Mouse (Mus musculus): Measurements from ENCODE around the gene Olfr122. TPM values are rescaled to one million over a fixed set of nuclear protein-coding genes. Genes with fewer than 3 reads are reported as not detected.

The Olfr122 gene
- not detected in 2 replicates for polyA plus RNA-seq (2016; fragmentation: Nextera tagmentation; extraction: Ambion mirVana)

DNA sequence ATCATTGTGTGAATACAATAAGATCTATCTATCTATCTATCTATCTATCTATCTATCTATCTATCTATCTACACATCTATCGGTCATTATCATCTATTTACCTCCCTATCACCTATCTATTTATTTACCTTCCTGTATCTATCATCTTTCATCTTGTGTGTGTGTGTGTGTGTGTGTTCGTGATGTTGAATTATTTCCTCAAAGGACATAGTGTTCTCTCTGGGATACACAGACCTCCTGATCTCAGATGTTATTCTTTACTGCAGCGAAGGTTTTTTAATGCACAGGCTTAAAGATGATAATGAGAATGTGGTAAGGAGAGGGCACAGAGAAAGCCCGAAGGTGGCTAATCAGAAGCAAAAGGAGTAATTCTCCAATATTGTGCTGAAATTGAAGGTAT, at the start of gene Olfr122:
Olfr122 (plus strand) TSS at position 301 of the 400 bp plus-strand sequence.
- no peaks in the 10 kb centered on the region for H3K27me3 ChIP-seq (ENCODE audit: low read depth, poor library complexity, severe bottlenecking)
- H3K36me3 ChIP-seq: no peaks in the 10 kb centered on the region
- H3K9me3 ChIP-seq (replicated peaks): no peaks in the 10 kb centered on the region
- no peaks in the 10 kb centered on the region for H3K4me1 ChIP-seq
- 85% methylated on average over 4 of the region's 4 CpGs for WGBS
- no peak within 1 kb of the TSS for H3K27ac ChIP-seq
- DNase-seq (ENCODE audit: low spot score): no peak
- no peak within 1 kb of the TSS for H3K4me3 ChIP-seq

DNA sequence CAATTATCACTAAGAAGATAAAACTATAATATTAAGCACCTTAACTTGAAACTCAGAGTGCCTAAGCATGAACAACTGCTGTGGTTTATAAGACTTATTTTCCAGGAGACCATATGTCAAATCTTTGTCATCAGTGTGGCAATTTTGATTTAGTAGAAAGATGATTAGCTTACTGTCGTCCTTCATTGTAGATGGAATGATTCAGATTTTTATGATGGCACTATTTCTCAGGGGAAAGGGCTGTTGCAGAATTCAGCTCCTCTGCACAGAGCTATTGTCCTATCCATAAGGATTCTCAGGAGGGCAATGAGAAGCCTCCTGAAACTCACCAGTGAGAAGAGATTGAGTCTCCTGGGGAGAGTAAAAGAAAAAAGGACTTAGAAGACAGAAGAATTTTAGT, 46.9 kb upstream of the Olfr122 start, which contains the start of gene Olfr120:
Olfr120 (plus strand) TSS at position 301 of the 400 bp plus-strand sequence.
- no peak within 1 kb of the TSS for H3K4me3 ChIP-seq
- WGBS: 80% methylated on average over 1 of the region's 1 CpGs
- no peaks in the 10 kb centered on the region for H3K36me3 ChIP-seq
- no peak for DNase-seq (ENCODE audit: low spot score)
- no peaks in the 10 kb centered on the region for H3K4me1 ChIP-seq
- H3K9me3 ChIP-seq (replicated peaks): no peaks in the 10 kb centered on the region
- no peak within 1 kb of the TSS for H3K27ac ChIP-seq
- H3K27me3 ChIP-seq (ENCODE audit: low read depth, poor library complexity, severe bottlenecking): no peaks in the 10 kb centered on the region

DNA sequence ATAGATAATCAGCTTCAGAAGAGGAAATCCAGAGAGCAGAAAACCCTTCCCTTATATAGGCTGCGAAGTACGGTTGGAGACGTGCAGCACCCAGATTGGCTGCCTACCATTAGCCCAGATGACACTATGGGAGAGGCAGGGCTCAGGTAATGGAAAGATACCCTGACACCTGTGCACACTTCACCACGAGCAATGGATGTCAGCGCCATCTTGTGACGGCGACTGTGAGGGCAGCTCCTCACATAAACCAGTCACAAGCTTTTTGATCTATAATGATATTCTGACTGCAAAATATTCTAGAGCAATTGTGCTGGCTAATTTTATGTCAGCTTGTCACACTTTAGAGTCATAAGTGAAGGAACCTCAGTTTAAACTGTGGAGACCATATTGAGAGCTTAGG, 30.3 kb upstream of the Olfr122 start:
- no peaks in the 10 kb centered on the region for H3K9me3 ChIP-seq (replicated peaks)
- no peak overlapping the region for H3K4me3 ChIP-seq
- 59% methylated on average over 7 of the region's 7 CpGs for WGBS
- no peaks in the 10 kb centered on the region for H3K36me3 ChIP-seq
- no peak for DNase-seq (ENCODE audit: low spot score)
- H3K27ac ChIP-seq: no peak overlapping the region
- no peaks in the 10 kb centered on the region for H3K27me3 ChIP-seq (ENCODE audit: low read depth, poor library complexity, severe bottlenecking)
- no peaks in the 10 kb centered on the region for H3K4me1 ChIP-seq

DNA sequence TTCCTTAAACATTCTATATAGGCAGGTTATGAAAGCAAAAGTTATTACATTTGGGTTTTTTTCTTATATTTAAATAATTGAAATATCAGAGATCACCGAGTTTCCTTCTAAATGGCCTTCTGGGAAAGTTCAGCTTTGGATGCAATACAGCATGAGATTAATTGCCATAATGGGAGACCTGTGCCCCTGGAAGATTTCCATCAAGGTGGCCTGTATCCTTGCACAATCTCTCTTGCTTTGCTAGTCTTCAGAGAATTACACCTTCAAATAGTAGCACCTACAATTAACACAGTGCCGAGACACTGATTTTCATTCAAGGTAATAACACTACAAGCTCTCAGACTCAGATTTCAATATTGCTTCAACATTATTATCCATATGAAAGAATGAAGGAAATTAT, 24.8 kb downstream of the Olfr122 start, which contains the start of gene Olfr123:
Olfr123 (plus strand) TSS at position 301 of the 400 bp plus-strand sequence.
- no peaks in the 10 kb centered on the region for H3K4me1 ChIP-seq
- no peak within 1 kb of the TSS for H3K4me3 ChIP-seq
- WGBS: 95% methylated on average over 2 of the region's 2 CpGs
- no peak within 1 kb of the TSS for H3K27ac ChIP-seq
- no peaks in the 10 kb centered on the region for H3K36me3 ChIP-seq
- H3K9me3 ChIP-seq (replicated peaks): no peaks in the 10 kb centered on the region
- DNase-seq (ENCODE audit: low spot score): no peak
- no peaks in the 10 kb centered on the region for H3K27me3 ChIP-seq (ENCODE audit: low read depth, poor library complexity, severe bottlenecking)

DNA sequence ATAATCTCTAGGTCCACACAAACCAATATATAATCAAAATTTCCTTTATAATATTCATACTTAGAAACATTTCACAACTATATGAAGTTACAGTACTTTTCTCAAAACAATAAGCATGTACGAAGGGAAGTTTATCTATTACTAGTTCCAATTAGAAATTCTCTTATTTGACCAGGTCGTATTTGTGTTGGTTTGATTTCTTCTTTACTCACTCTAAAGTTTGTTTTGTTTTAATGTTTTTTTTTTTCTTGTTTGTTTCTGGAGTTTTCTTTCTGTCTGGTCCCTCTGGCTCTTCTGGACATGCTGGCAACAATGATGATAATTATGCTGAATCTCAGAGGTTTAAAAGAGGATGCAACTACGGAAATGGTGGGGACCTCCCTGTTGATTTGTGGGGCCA, 31.2 kb downstream of the Olfr122 start, which contains the start of gene Olfr124:
Olfr124 (plus strand) TSS at position 301 of the 400 bp plus-strand sequence.
- Histone ChIP-seq H3K27me3 (ENCODE audit: low read depth, poor library complexity, severe bottlenecking) (no peaks in the 10 kb centered on the region), H3K36me3 (no peaks in the 10 kb centered on the region), H3K4me1 (no peaks in the 10 kb centered on the region), H3K27ac (no peak within 1 kb of the TSS), H3K9me3 (replicated peaks) (no peaks in the 10 kb centered on the region), H3K4me3 (no peak within 1 kb of the TSS)
- WGBS: 93% methylated on average over 3 of the region's 3 CpGs
- DNase-seq (ENCODE audit: low spot score): no peak

Other genes starting within 250 kb of the Olfr122 start
- not detected in 2 replicates for gene Olfr112, start 199.2 kb upstream of the Olfr122 start, polyA plus RNA-seq (2016; fragmentation: Nextera tagmentation; extraction: Ambion mirVana)
- not detected in 2 replicates for gene Olfr113, start 190.9 kb upstream of the Olfr122 start, polyA plus RNA-seq (2016; fragmentation: Nextera tagmentation; extraction: Ambion mirVana)
- not detected in 2 replicates for gene Olfr114, start 175.9 kb upstream of the Olfr122 start, polyA plus RNA-seq (2016; fragmentation: Nextera tagmentation; extraction: Ambion mirVana)
- gene Olfr115, start 141.5 kb upstream of the Olfr122 start, polyA plus RNA-seq (2016; fragmentation: Nextera tagmentation; extraction: Ambion mirVana): not detected in 2 replicates
- not detected in 2 replicates for gene Olfr116, start 141.4 kb upstream of the Olfr122 start, polyA plus RNA-seq (2016; fragmentation: Nextera tagmentation; extraction: Ambion mirVana)
- not detected in 2 replicates for gene Olfr117, start 104.8 kb upstream of the Olfr122 start, polyA plus RNA-seq (2016; fragmentation: Nextera tagmentation; extraction: Ambion mirVana)
- not detected in 2 replicates for gene Olfr118, start 101.6 kb upstream of the Olfr122 start, polyA plus RNA-seq (2016; fragmentation: Nextera tagmentation; extraction: Ambion mirVana)
- gene Olfr119, start 72.0 kb upstream of the Olfr122 start, polyA plus RNA-seq (2016; fragmentation: Nextera tagmentation; extraction: Ambion mirVana): not detected in 2 replicates
- gene Olfr120, start 46.8 kb upstream of the Olfr122 start, polyA plus RNA-seq (2016; fragmentation: Nextera tagmentation; extraction: Ambion mirVana): not detected in 2 replicates
- gene Olfr121, start 19.8 kb upstream of the Olfr122 start, polyA plus RNA-seq (2016; fragmentation: Nextera tagmentation; extraction: Ambion mirVana): not detected in 2 replicates
- gene Olfr123, start 24.9 kb downstream of the Olfr122 start, polyA plus RNA-seq (2016; fragmentation: Nextera tagmentation; extraction: Ambion mirVana): not detected in 2 replicates
- gene Olfr124, start 31.3 kb downstream of the Olfr122 start, polyA plus RNA-seq (2016; fragmentation: Nextera tagmentation; extraction: Ambion mirVana): not detected in 2 replicates
- gene Olfr125, start 64.3 kb downstream of the Olfr122 start, polyA plus RNA-seq (2016; fragmentation: Nextera tagmentation; extraction: Ambion mirVana): not detected in 2 replicates
- not detected in 2 replicates for gene Olfr126, start 78.9 kb downstream of the Olfr122 start, polyA plus RNA-seq (2016; fragmentation: Nextera tagmentation; extraction: Ambion mirVana)
- not detected in 2 replicates for gene Olfr127, start 131.8 kb downstream of the Olfr122 start, polyA plus RNA-seq (2016; fragmentation: Nextera tagmentation; extraction: Ambion mirVana)
- gene Olfr128, start 151.9 kb downstream of the Olfr122 start, polyA plus RNA-seq (2016; fragmentation: Nextera tagmentation; extraction: Ambion mirVana): not detected in 2 replicates
- gene Olfr761, start 184.5 kb downstream of the Olfr122 start, polyA plus RNA-seq (2016; fragmentation: Nextera tagmentation; extraction: Ambion mirVana): not detected in 2 replicates

All from limb, embryonic 10.5 days (tissue).